Mouse (Mus musculus): ENCODE results near the gene Ppargc1a.

Gene Ppargc1a

DNA sequence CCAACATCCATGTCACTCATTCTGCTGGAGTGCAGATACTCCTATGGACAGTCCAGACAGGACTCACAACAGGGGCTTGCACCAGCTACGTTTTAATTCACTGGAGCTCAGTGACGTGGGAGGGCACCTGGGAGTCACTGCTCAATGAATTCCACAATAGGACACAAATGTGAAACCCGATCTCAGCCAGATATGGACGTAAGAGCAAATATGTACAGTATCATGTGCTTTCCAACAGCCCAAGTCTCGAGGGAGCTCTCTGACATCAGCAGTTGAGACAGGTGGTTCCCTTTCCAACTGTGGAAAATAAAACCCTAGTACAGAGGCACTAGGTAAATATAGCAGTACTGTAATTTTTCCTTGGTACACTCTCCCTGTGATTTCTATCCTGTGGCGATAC, at the start of gene Ppargc1a:
Gene Ppargc1a, minus strand, starts transcription at position 68 of the 400 bp plus-strand sequence.
- no peak for DNase-seq

DNA sequence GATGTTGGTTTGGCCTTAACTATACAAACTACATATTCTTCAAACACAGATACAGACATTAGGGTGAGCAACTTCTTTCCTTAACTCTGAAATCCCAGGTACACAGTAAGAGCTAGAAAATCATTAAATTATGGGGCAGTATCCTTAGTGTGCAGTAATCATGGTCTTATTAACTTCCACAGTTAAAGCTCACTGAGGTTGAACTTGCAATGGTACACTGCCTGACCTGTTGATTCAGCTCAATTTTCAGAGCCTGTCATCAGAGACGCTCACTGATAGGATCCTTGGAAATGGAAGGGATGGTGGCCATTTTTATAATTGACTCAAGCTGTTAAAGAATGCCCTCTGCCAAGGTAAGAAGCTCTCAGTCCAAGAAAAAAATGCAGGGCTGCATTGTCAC, 49.4 kb upstream of the Ppargc1a start:
- DNase-seq: peak; percentile 21

GRCm38 (mm10) chr5:51612049-51612448, 44.5 kb upstream of the Ppargc1a start:
- DNase-seq: no peak

- peak; percentile 50 for DNase-seq
Observed at GRCm38 (mm10) chr5:51607686-51608480, 40.4 kb upstream of the Ppargc1a start.

DNA sequence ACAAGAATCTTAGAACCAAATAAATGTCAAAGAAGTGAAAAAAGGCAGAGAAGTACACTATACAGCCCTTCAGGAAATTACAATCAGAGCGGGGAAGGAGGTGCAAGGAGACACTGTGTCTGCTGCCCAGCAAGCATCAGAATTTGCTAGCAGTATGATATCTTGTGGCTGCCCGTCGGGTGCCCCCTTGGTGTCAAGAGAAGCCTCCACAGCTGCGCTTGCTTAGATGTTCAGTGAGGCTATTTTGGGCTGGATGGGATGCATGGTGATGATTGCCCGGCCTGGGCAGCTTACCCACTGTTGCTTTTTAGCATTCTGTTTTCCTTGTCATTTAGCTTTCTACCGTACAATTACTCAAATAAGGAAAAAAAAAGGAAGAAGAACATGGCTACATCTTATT, 32.0 kb upstream of the Ppargc1a start:
- DNase-seq: peak; percentile 87

DNA sequence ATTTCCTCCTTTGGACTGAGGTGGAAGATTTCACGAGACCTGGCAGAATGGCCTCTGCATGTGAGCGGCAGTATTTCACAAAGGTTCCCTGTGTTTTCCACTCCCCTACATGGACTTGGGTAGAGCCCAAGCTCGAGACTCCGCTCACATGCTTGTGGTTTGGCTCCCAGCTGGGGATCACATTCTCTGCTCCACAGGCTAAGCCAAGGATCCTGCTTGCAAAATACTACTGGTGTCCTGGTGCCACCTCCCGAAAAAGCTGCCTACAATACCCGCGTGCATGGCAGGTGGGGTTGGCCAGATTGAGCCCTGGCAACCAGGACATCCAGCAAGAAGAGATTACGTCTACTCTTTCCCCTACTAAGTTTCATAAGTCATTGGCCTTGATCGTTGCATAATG, 28.1 kb upstream of the Ppargc1a start:
- DNase-seq: peak; percentile 99

DNA sequence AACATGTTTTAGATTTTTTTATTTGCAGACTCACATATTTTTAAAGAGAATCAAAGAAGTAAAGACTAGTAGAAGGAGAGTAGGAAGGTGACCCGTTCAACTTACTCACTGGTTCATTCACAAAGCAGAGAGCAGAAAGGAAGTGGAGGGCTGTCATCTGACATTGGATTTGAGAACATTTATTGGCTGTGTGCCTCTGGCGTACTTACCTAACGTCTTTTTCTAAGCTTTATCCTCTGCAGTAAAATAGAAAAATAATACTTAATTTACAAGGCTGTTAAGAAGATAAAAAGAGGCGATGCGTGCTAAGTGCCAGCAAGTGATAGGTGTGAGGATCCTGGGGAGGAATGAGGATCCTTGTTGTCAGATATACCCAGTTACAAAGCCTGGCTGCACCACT, 24.7 kb upstream of the Ppargc1a start:
- DNase-seq: peak; percentile 80

DNA sequence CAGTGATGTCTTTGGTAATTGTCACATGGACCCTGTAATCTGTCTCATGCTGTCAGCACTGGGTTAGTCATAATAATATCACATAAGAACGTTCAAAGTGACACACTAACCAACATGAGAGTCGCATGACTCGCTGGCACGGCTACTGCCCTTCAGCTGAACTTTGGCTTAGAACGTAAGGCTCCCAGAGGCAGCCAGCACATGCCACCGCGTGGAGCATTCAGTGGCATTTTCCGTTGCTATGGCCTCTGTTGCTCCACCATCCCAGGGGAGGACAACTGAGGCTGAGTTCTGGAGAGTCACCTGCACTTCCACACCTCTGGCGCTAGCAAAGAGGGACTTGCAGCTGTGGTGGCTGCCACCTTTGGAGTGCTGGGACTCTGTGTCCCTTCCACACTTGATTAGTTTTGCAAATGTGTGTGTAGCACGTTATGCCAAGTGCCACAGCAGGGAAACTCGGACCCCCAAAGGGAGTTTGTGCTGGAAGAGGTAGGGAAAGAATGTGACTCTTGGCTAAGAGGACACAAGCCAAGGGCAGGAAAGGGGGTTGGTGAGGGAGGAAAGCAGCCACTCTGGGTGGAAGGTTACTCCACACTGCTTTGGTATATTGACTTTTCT, 24.1 kb upstream of the Ppargc1a start:
- peak; percentile 98 for DNase-seq

DNA sequence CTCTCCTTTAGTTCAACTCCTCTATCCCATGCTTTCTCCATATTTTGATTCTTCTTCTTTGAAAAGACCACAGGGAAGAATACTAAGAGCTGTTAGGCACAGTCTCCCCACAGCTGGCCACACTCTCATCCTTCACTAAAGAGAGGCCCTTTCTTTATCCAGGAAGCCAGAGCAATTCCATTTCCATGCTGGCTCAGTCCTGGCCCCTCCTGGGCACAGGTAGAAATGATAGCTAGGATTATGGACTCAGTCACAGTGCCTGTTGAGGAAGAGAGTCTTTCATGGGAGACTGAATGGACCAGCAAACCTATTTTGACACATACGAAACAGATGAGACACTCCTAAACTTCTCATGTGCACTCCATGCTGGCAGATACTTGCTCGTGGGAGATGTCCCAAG, 18.7 kb upstream of the Ppargc1a start:
- peak; percentile 68 for DNase-seq

GRCm38 (mm10) chr5:51584987-51585386, 17.5 kb upstream of the Ppargc1a start:
- no peak for DNase-seq

- DNase-seq: no peak
Observed at GRCm38 (mm10) chr5:51584186-51584585, 16.7 kb upstream of the Ppargc1a start.

GRCm38 (mm10) chr5:51583632-51584031, 16.1 kb upstream of the Ppargc1a start:
- DNase-seq: peak; percentile 84

GRCm38 (mm10) chr5:51583030-51583429, 15.5 kb upstream of the Ppargc1a start:
- peak; percentile 78 for DNase-seq

GRCm38 (mm10) chr5:51582618-51583017, 15.1 kb upstream of the Ppargc1a start:
- peak; percentile 89 for DNase-seq

DNA sequence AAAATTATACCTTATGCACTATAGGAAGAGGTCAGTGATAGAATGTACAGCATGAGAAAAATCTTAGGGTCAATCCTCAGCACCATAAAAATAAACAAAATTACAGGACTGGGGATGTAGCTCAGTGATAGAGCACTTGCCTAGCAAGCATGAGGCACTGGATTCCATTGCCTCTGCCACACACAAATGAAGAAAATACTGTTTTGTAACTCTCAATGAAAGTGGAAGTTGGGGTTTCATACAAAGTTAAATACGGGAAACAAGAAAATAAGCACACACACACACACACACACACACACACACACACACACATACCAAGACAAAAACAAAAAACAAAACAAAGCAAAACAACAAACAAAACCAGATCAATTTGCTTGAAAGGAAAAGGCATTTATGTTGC, 10.1 kb upstream of the Ppargc1a start:
- peak; percentile 5 for DNase-seq

- DNase-seq: peak; percentile 11
Observed at GRCm38 (mm10) chr5:51573770-51574169, 6.2 kb upstream of the Ppargc1a start.

DNA sequence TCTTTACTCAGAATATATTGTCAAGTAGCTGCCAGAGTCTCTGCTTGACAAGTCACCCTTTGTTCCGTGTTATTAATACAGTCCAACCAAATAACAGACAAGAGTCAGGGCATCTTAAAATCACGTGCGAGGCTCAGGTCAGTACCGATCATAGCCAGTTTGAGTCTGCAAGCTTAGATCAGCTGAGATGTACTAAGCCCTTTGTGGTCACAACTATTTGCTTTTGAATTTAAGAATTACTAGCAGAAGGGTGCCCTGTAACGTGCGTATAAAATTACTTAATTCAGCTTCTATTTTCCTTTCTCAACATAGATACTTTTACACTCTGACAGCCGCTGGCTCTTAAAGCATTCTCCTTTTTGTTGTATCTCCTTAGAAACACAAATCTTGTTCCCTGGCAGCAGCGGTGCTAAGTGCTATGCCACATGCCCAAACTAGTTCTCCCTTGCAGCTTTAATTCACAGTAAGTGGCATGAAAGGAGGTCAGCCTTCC, 718 bp upstream of the Ppargc1a start:
- peak; percentile 92 for DNase-seq

- peak; percentile 72 for DNase-seq
Observed at GRCm38 (mm10) chr5:51565672-51566071, 1.9 kb downstream of the Ppargc1a start.

GRCm38 (mm10) chr5:51565038-51565437, 2.5 kb downstream of the Ppargc1a start:
- no peak for DNase-seq

DNA sequence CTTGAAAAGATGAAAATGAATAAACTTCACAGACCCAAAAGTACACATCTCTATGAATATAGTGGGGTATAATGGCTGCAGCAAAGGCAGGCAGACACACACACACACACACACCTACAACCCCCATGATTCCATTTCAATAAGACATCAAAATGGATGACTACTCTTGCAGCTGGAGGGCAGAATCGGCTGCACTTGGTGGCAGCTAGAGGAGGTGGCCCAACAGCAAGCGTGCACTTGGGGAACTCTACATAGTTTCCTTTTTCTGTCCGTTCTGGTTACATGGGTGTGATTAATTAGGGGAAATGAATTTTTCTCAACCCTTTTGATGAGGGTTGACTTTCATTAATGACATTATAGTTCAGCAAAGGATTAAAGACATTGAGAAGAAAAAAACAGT, 4.0 kb downstream of the Ppargc1a start:
- DNase-seq: peak; percentile 28

GRCm38 (mm10) chr5:51557607-51558278, 9.8 kb downstream of the Ppargc1a start:
- DNase-seq: no peak

DNA sequence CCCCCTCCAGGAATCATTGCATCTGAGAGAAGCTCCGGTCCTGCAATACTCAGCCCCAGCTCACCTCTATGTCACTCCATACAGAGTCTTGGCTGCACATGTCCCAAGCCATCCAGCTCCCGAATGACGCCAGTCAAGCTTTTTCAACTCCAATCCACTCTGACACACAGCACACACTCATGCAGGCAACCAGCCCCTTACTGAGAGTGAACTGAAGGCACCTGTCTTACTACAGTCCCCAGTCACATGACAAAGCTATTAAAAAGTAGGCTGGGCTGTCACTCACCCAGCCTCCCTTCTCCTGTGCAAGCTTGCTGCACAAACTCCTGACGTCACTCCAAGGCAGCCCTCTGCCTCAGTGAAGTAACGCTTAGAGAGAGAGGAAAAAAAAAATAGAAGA, 13.9 kb downstream of the Ppargc1a start:
- peak; percentile 97 for DNase-seq

GRCm38 (mm10) chr5:51553251-51553650, 14.3 kb downstream of the Ppargc1a start:
- DNase-seq: no peak

Measured in heart, adult 11 months (tissue).